Mouse (Mus musculus) liver, embryonic 16.5 days (tissue): Measurements from ENCODE around the gene Rbm39. TPM values are rescaled to one million over a fixed set of nuclear protein-coding genes. Genes with fewer than 3 reads are reported as not detected.

ENCODE experiments used
- polyA plus RNA-seq: library from polyadenylated mRNA; unstranded; fragments of >200 nt; fragmentation: Nextera tagmentation; extraction: Ambion mirVana; gene quantifications from 2 replicates; pipeline ENCODE4 v1.2.1, GENCODE M21; 2015

Gene Rbm39
- polyA plus RNA-seq, 1 experiment from 2014 or later, result 229 TPM

Other genes with a start within 250 kb of the Rbm39 start
- gene Uqcc1, start 249.9 kb downstream of the Rbm39 start, polyA plus RNA-seq, result 26.5 and 34.1 TPM in 2 replicates
- not detected in 2 replicates for gene Gm15557, start 239.5 kb downstream of the Rbm39 start, polyA plus RNA-seq
- gene Gdf5, start 234.9 kb downstream of the Rbm39 start, polyA plus RNA-seq, result not detected in 2 replicates
- 6.6 and 7.0 TPM in 2 replicates for gene Cep250, start 223.8 kb downstream of the Rbm39 start, polyA plus RNA-seq
- 0.54 and 0.98 TPM in 2 replicates for gene 6430550D23Rik, start 172.3 kb downstream of the Rbm39 start, polyA plus RNA-seq
- 93.2 and 93.9 TPM in 2 replicates for gene Ergic3, start 172.2 kb downstream of the Rbm39 start, polyA plus RNA-seq
- not detected in 2 replicates for gene Fer1l4, start 127.3 kb downstream of the Rbm39 start, polyA plus RNA-seq
- gene Spag4, start 115.1 kb downstream of the Rbm39 start, polyA plus RNA-seq, result 0.54 and 0.72 TPM in 2 replicates
- 19.4 and 22.6 TPM in 2 replicates for gene Cpne1, start 68.3 kb downstream of the Rbm39 start, polyA plus RNA-seq
- gene Rbm12, start 68.3 kb downstream of the Rbm39 start, polyA plus RNA-seq, result 7.8 and 8.9 TPM in 2 replicates
- 5.4 and 6.2 TPM in 2 replicates for gene Gm28036, start 53.1 kb downstream of the Rbm39 start, polyA plus RNA-seq
- gene Romo1, start 36.2 kb downstream of the Rbm39 start, polyA plus RNA-seq, result 180 and 191 TPM in 2 replicates
- 44.5 and 44.7 TPM in 2 replicates for gene Nfs1, start 36.1 kb downstream of the Rbm39 start, polyA plus RNA-seq
- 10.9 and 13.8 TPM in 2 replicates for gene Phf20, start 16.2 kb upstream of the Rbm39 start, polyA plus RNA-seq
- gene Cnbd2, start 132.1 kb upstream of the Rbm39 start, polyA plus RNA-seq, result 1.6 and 1.9 TPM in 2 replicates
- gene Scand1, start 132.5 kb upstream of the Rbm39 start, polyA plus RNA-seq, result 20.7 and 21.4 TPM in 2 replicates
- 0.49 and 0.67 TPM in 2 replicates for gene Epb41l1, start 240.7 kb upstream of the Rbm39 start, polyA plus RNA-seq